Mouse (Mus musculus): ENCODE data around the gene Igfbp4.

DNA sequence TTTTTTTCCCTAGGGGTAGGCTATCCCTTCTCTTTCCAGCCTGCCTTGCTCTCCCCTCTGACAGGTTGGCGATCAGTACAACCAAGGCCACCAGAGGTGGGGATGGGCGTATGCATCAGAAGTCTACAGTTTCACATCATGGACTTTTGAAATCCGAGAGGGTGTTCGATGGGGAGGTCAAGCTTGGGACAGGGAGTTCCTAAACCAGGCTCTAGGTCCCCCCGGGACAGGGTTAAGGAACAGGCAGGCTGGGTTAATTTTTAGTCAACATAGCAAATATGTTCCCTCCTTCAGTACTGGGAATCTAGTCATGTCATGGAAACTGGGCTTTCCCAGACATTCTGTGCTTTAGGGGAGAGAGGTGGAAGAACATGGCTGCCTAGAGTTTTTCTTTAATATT lies 3.3 kb downstream of the Igfbp4 start:
- TF ChIP-seq CTCF (IDR thresholded peaks at IDR 0.05; ENCODE audit: borderline replicate concordance, extremely low read depth, insufficient read depth, insufficient read length) = no peak
- TF ChIP-seq POLR2A (IDR thresholded peaks at IDR 0.05; ENCODE audit: borderline replicate concordance, extremely low read depth, insufficient read depth, insufficient read length, poor library complexity, severe bottlenecking) = no peak
